Mouse (Mus musculus): ENCODE measurements at regions not wholly inside any gene's neighbourhood (a gene's known extent, or its start where the extent isn't known, plus 50 kb on each side); places are given as distances from the start of the nearest gene placed in this dataset.
A peak's percentile ranks its signal among the peaks of the same experiment; 100 is the strongest.

DNA sequence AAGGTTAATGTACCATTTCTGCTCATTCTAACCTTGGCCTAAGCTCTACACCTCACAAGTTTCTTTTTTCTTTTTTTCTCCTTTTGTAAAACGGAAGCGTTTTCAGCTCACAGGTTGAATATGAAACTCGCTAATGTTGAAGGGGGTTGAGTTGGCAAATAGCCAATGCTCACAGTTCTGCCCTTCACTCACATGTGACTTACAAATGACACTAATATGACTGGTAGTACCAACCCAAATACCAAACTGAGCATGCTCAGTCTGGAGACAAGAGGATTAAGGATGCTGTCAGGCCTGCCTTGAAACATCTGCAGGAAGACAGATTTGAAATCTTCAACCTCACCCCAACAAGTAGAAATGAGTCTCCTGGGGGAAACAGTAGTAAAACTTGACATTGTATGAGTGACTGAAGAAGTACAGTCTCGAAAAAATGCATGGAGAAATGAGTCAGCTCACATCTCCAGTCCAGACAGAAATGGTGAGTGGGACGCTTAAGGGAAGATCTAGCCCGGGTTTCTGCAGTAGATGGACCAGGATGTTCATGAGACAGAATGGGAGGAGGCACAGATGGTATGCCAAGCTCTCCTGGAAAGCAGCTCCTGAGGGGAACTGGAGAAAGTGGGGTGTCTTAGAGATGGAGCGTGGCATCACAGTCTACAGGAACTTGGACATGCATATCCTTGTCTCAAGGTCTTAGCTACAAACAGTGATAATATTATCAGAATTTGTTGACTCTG is 120.9 kb upstream of the Parp11 start:
- H3K36me3 ChIP-seq (replicated peaks), result no peaks in the 10 kb centered on the region
- H3K27ac ChIP-seq, result no peak overlapping the region
- H3K27me3 ChIP-seq (replicated peaks), result no peaks in the 10 kb centered on the region
- no peak overlapping the region for H3K9ac ChIP-seq
- no peak overlapping the region for H3K4me3 ChIP-seq
- H3K4me1 ChIP-seq, result peaks cover 22% of the 10 kb centered on the region
- H3K9me3 ChIP-seq, result no peaks in the 10 kb centered on the region
- ATAC-seq (replicated peaks), result no peak
- no peak overlapping the region for H3K4me2 ChIP-seq
- WGBS, result 78% methylated on average over 7 of the region's 7 CpGs

DNA sequence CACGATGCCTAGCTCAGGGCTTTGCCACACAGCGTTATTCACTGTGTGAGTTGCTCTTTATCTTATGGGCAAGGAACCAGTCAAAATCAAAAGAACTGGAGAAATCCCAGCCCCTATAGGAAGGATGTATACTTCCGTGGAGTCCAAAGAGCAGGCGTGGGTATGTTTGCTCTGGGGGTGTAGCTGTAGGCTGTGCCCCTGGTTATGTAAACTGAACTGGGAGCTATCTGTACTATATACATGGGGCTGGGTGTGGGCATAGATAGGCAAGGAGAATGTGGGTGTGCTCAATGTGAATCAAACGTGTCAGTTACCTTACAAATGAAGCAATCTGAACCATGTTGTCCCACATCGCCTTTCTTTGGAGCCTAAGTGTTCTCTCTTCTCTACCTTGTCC is 120.3 kb upstream of the Parp11 start:
- Histone ChIP-seq H3K4me1 (peaks cover 23% of the 10 kb centered on the region), H3K4me3 (no peak overlapping the region), H3K36me3 (replicated peaks) (no peaks in the 10 kb centered on the region), H3K9ac (no peak overlapping the region), H3K4me2 (no peak overlapping the region), H3K27me3 (replicated peaks) (no peaks in the 10 kb centered on the region), H3K9me3 (no peaks in the 10 kb centered on the region), H3K27ac (no peak overlapping the region)
- WGBS, result 92% methylated on average over 6 of the region's 6 CpGs
- ATAC-seq (replicated peaks), result no peak

DNA sequence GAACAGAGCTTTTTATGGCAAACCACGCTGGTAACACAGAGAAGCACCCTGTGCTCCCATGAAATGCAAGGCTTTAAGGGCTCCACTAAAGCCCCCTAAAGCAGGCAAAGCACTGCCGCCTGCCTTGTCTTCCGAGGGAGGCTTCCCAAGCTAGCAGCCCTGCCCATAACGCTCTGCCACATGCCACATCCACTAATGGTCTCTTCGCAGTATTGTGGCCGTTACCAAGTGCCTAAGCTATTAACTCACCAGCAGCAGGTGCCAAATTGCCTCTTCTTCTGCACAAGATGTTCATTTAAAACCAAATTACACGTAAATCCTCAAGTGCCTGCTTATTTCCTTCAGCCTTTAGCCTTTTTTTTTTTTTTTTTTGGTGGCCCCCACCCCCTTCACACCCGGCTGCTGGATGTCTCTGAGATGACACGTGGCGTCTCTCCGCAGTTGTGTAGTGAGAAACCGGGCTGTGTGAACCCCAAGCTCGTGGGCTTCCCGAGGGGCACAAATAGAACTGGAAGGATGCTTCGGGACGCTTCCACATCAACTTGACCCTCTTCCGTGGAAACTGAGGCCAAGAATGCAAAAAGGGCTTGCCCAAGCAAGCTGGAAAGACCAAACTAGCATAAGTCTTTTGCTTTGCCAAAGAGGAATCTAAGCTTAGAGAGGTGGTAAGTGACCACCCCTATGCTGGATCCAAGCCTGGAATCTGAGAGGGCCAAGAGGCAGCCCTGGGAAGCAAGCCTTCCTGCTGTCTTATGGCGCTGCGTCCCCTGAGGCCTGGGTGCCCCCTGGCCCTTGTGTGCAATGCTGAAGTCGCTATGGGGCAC is 117.2 kb upstream of the Parp11 start:
- Histone ChIP-seq H3K36me3 (replicated peaks) (no peaks in the 10 kb centered on the region), H3K9me3 (no peaks in the 10 kb centered on the region), H3K27ac (peak overlapping the region; percentile 75), H3K9ac (peak overlapping the region; percentile 24; the same call in 1 of the 2 replicates), H3K4me2 (peak overlapping the region; percentile 84), H3K27me3 (replicated peaks) (no peaks in the 10 kb centered on the region), H3K4me3 (peak overlapping the region; percentile 52), H3K4me1 (peaks cover 23% of the 10 kb centered on the region)
- ATAC-seq (replicated peaks), result peak; percentile 27
- 8% methylated on average over 20 of the region's 20 CpGs for WGBS

DNA sequence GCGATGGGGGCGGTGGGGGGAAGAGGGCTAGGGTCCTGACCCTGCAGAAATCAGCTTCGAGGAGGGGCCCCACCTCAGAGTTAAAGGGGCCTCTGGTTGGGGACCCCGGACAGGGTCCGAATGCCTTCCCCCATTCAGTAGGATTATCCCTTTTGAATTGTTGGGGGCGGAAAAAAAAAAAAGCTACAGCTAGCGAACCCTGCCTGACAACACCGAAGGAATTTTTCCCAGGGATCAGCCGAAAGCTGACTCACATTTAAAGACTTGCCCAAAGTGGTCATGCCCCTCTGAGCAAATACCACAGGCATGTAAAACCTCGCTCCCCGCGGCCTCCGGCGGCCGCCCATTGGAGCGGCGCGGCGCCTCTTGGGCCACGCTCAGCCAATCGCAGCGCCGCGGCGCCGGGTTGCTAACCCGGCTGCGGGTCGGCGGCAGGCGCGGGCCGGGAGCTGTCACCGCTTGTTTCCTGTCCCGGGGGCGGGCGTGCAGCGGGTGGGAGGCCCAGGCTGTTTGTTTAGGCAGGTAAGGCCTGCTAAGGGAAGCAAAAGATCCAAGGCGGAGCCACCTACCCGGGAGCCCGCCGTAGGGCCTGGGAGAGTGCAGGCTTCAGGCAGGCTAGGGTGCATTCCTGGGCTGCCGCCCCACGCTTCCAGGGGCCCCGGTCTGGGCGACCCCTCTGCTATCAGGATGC is 116.5 kb upstream of the Parp11 start:
- ATAC-seq (replicated peaks), result peak; percentile 94
- H3K4me3 ChIP-seq, result peak overlapping the region; percentile 52
- no peaks in the 10 kb centered on the region for H3K36me3 ChIP-seq (replicated peaks)
- peak overlapping the region; percentile 62 for H3K9ac ChIP-seq
- no peaks in the 10 kb centered on the region for H3K9me3 ChIP-seq
- under 1% methylated on average over 46 of the region's 46 CpGs for WGBS
- peak overlapping the region; percentile 75 for H3K27ac ChIP-seq
- no peaks in the 10 kb centered on the region for H3K27me3 ChIP-seq (replicated peaks)
- peaks cover 20% of the 10 kb centered on the region for H3K4me1 ChIP-seq
- H3K4me2 ChIP-seq, result peak overlapping the region; percentile 84

DNA sequence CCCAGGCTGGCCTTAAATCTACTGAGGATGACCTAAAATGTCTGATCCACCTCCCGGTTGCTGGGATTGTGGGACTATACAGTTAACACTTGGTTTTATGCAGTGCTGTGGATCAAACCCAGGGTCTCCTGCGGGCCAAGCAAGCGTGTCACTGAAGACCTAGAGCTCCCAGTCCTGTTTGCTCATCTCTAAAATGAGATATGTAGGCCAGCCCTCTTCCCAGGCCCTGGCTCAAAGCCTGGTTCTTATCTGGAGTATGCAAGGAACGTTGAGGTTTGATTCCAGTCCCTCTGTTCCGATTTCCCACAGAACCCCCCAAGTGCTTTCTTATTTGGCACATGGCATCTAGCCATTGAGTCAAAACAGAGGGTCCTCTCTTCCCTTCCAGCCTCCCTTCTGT is 115.5 kb upstream of the Parp11 start:
- no peak for ATAC-seq (replicated peaks)
- Histone ChIP-seq H3K4me1 (peaks cover 25% of the 10 kb centered on the region), H3K27me3 (replicated peaks) (no peaks in the 10 kb centered on the region), H3K9me3 (no peaks in the 10 kb centered on the region), H3K36me3 (replicated peaks) (no peaks in the 10 kb centered on the region), H3K4me2 (no peak overlapping the region), H3K9ac (no peak overlapping the region), H3K27ac (no peak overlapping the region), H3K4me3 (no peak overlapping the region)
- 80% methylated on average over 5 of the region's 5 CpGs for WGBS

DNA sequence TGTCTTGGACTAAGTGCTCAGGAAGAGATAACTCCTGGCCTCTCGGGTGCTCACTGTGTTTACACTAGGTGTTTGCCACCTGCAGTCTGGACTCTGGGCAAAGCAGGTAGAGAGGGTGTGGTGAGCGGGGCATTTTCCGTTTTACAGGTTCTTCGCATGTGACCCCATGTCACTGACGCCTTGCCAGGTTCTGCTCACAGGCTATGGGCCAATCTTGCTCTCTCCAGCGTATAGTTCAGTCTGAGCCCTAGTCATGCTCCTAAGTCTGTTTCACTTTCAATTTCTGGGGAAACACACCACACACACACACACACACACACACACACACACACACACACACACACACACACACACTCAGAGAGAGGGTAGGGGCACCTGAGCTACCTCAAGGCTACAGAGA is 112.4 kb upstream of the Parp11 start:
- Histone ChIP-seq H3K4me1 (peaks cover 42% of the 10 kb centered on the region), H3K27ac (no peak overlapping the region), H3K4me3 (no peak overlapping the region), H3K9ac (no peak overlapping the region), H3K4me2 (no peak overlapping the region), H3K36me3 (replicated peaks) (no peaks in the 10 kb centered on the region), H3K9me3 (no peaks in the 10 kb centered on the region), H3K27me3 (replicated peaks) (no peaks in the 10 kb centered on the region)
- 96% methylated on average over 6 of the region's 6 CpGs for WGBS
- no peak for ATAC-seq (replicated peaks)

DNA sequence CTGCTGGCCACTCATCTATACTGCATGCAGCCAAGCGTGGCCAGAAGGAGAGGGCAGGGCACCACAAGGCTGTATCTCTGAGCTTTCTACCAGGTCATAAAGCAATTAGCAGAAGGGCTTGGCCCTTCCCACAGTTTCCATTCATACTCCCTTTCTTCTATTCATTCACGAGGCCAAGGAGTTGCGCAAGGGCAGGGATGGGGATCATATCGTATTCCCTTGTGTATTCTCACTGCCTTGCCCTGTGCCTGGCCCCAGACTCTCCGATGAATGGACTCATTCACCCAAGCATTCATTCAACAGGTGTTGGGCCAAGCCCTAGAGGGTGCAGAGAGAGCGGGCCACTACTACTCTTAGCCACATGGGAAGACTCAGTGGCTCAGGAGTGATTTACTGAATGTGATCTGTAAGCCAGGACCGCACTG is 111.2 kb upstream of the Parp11 start:
- Histone ChIP-seq H3K9me3 (no peaks in the 10 kb centered on the region), H3K4me3 (no peak overlapping the region), H3K36me3 (replicated peaks) (no peaks in the 10 kb centered on the region), H3K4me2 (no peak overlapping the region), H3K27me3 (replicated peaks) (no peaks in the 10 kb centered on the region), H3K4me1 (peaks cover 31% of the 10 kb centered on the region), H3K27ac (no peak overlapping the region), H3K9ac (no peak overlapping the region)
- no peak for ATAC-seq (replicated peaks)
- WGBS, result 44% methylated on average over 7 of the region's 7 CpGs

DNA sequence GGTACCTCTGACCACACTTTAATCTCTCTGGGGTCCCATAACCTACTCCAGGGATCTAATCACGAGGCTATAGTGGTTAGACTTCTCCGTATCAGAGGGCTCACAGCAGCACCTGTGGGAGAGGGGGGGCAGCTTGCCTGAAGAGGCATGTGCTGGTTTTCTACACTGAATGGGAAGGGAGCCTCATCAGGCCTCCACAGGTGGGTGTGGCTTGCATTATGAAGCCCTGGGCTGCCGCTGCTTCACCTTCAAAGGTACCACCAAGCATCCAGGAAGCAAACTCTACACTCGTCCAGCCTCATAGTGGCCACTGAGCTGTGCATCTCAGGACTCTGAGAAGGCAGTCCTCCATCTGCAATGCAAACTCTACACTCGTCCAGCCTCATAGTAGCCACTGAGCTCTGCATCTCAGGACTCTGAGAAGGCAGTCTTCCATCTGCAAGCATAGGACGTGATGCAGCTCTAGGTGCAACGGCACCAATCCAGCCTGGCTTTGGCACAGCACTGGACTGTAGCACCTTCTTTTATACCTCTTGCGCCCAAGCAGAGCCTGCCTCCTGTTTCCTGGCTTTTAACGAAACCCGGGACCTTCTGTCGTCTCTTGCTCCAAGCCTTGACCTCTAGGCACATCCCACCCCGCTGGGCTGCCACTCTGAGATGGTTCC is 110.5 kb upstream of the Parp11 start:
- Histone ChIP-seq H3K9me3 (no peaks in the 10 kb centered on the region), H3K9ac (no peak overlapping the region), H3K36me3 (replicated peaks) (no peaks in the 10 kb centered on the region), H3K4me2 (no peak overlapping the region), H3K27ac (peak overlapping the region; percentile 50; the same call in 1 of the 2 replicates), H3K27me3 (replicated peaks) (no peaks in the 10 kb centered on the region), H3K4me1 (peaks cover 28% of the 10 kb centered on the region), H3K4me3 (no peak overlapping the region)
- 20% methylated on average over 12 of the region's 12 CpGs for WGBS
- ATAC-seq (replicated peaks), result no peak

DNA sequence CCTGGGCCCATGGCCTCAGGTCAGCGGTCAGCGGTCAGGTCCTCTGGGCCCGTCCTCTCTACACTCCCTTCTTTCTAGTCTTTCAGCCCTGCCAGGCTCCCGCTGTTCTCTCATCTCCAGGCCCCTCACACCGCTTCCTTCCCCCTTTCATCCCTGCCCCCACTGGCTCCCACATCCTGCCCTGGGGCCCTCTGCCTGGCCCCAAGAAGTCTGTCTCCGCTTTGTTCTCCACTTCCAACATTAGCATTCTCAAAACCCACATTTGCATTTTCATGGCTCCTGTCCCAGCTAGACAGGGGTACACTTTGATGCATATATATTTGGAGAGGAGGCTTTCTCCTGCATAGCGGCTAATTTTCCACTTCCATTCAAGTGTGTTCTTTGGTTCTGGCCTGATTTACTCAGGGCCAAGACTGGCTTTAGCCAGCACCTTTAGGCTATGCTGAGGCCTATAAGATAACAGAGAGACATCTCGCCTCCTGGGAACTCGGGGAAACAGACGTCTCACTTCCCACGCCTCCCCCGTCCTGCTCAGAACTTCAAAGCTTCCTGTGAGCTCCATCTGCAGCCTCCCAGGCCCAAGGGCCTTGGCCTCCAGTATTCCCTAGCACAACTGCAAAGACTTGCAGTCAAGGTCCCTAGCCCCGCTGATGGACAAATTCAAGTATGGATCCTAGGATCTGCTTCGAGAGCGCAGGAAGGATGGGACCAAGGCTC is 109.8 kb upstream of the Parp11 start:
- Histone ChIP-seq H3K4me3 (no peak overlapping the region), H3K9ac (0 out of 2 replicates have a peak overlapping the region, but pooled peaks have one; percentile 10), H3K4me2 (peak overlapping the region; percentile 20; the same call in 1 of the 2 replicates), H3K9me3 (no peaks in the 10 kb centered on the region), H3K27me3 (replicated peaks) (no peaks in the 10 kb centered on the region), H3K4me1 (peaks cover 28% of the 10 kb centered on the region), H3K27ac (peak overlapping the region; percentile 76), H3K36me3 (replicated peaks) (no peaks in the 10 kb centered on the region)
- peak; percentile 75 for ATAC-seq (replicated peaks)
- WGBS, result 5% methylated on average over 15 of the region's 15 CpGs

DNA sequence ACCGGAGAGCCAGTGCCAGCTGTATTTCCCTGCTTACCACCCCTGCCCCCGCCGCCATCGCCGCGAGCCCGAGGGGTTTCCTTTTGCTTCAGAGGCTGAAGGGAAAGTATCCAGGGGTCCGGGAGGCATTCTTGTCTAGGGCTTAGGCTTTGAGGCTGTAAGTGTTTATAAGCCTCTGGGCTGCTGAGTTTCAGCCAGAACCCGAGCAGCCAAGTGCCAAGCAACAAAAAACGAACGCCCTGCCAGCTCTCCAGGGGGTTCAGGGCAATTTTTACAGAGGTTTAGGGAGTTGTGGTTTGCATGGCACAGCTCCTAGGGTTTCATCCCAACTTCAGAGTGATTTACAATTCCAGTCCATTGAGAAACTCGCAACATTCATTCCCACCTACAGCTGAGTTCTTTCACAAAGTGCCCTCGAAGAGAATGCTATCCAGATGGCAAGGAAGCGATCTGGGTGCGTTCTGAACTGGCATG is 109.2 kb upstream of the Parp11 start:
- Histone ChIP-seq H3K9ac (0 out of 2 replicates have a peak overlapping the region, but pooled peaks have one; percentile 10), H3K4me3 (no peak overlapping the region), H3K9me3 (no peaks in the 10 kb centered on the region), H3K27ac (peak overlapping the region; percentile 76), H3K4me1 (peaks cover 28% of the 10 kb centered on the region), H3K36me3 (replicated peaks) (no peaks in the 10 kb centered on the region), H3K4me2 (peak overlapping the region; percentile 20; the same call in 1 of the 2 replicates), H3K27me3 (replicated peaks) (no peaks in the 10 kb centered on the region)
- whole genome bisulfite sequencing, result 6% methylated on average over 15 of the region's 15 CpGs
- ATAC-seq (replicated peaks), result no peak

DNA sequence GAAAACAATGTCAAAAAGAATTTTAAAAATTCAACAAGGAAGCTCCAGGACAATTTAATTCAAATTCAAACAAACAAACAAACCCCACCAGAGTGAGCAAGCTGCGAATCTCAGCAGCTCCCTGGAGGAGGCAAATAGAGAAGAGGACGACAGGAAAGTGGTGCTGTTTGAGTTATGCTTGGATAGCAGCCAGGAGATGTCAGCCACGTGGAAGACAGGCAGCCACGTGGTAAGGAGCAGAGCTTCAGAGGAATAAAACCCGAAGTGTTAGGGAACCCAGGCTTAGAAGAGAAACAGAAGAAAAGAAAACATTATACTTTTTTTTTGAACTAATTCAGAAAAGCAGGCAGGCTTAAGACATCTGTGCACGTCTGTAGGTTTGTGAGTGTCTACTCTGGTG is 108.2 kb upstream of the Parp11 start:
- 23% methylated on average over 6 of the region's 6 CpGs for WGBS
- H3K27ac ChIP-seq, result no peak overlapping the region

More for the DNA sequence above, 108.2 kb upstream of the Parp11 start:
- H3K9me3 ChIP-seq, result no peaks in the 10 kb centered on the region
- ATAC-seq (replicated peaks), result no peak
- no peak overlapping the region for H3K4me2 ChIP-seq
- H3K9ac ChIP-seq, result no peak overlapping the region
- H3K4me1 ChIP-seq, result peaks cover 28% of the 10 kb centered on the region
- H3K36me3 ChIP-seq (replicated peaks), result no peaks in the 10 kb centered on the region
- no peaks in the 10 kb centered on the region for H3K27me3 ChIP-seq (replicated peaks)
- H3K4me3 ChIP-seq, result no peak overlapping the region

Data from midbrain, embryonic 15.5 days (tissue).